Mouse (Mus musculus) embryonic fibroblast, embryonic 13.5 days (primary cell): Measurements from ENCODE around the gene Clip4. TPM values are rescaled to one million over a fixed set of nuclear protein-coding genes. Genes with fewer than 3 reads are reported as not detected.
A peak's percentile ranks its signal among the peaks of the same experiment; 100 is the strongest.

Source experiments
- H3K27ac ChIP-seq: 2 replicates; pipeline ENCODE4 v1.5.1; 2012; ENCODE audit warnings: low read length, control low read depth, inconsistent platforms; ENCODE audit not compliant: insufficient read depth
- H3K4me1 ChIP-seq: 2 replicates; pipeline ENCODE4 v1.6.1; 2011; ENCODE audit warnings: low read length; ENCODE audit not compliant: control insufficient read depth, insufficient read depth
- H3K4me3 ChIP-seq: 2 replicates; pipeline ENCODE4 v1.5.1; 2011; ENCODE audit warnings: mild to moderate bottlenecking, control low read depth, low read length; ENCODE audit not compliant: insufficient read depth
- CTCF ChIP-seq: IDR thresholded peaks from 2 replicates; pipeline ENCODE4 v1.5.1; 2011; ENCODE audit warnings: mild to moderate bottlenecking, control low read depth, low read length, moderate library complexity, borderline replicate concordance; ENCODE audit not compliant: insufficient read depth
- POLR2A ChIP-seq: IDR thresholded peaks from 2 replicates; pipeline ENCODE4 v1.6.1; 2011; ENCODE audit warnings: low read depth, mild to moderate bottlenecking, control low read depth, low read length, moderate library complexity
- polyA plus RNA-seq: library from polyadenylated mRNA; stranded (reverse); fragments of >200 nt; gene quantifications from 2 replicates; pipeline ENCODE4 v1.2.4, GENCODE M21; 2011; ENCODE audit warnings: low read depth; ENCODE audit not compliant: missing spikeins, insufficient read length

Clip4 gene
- polyA plus RNA-seq, 1 experiment, result 25.8 TPM

- H3K4me3 ChIP-seq, result peak overlapping the region; percentile 3; the same call in 1 of the 2 replicates
- H3K4me1 ChIP-seq, result peaks cover 2% of the 10 kb centered on the region; the same call in 1 of the 2 replicates
- TF ChIP-seq CTCF (no peak), POLR2A (no peak)
- H3K27ac ChIP-seq, result no peak overlapping the region
Observed at GRCm38 (mm10) chr17:71869372-71870231, 101.3 kb downstream of the Clip4 start.

- TF ChIP-seq CTCF (no peak), POLR2A (no peak)
- H3K4me3 ChIP-seq, result no peak overlapping the region
- no peak overlapping the region for H3K27ac ChIP-seq
- H3K4me1 ChIP-seq, result peaks cover 2% of the 10 kb centered on the region; the same call in 1 of the 2 replicates
Observed at GRCm38 (mm10) chr17:71870232-71870621, 102.0 kb downstream of the Clip4 start.

- TF ChIP-seq CTCF (no peak), POLR2A (no peak)
- no peak overlapping the region for H3K4me3 ChIP-seq
Observed at GRCm38 (mm10) chr17:71870641-71871040, 102.4 kb downstream of the Clip4 start.

GRCm38 (mm10) chr17:71871981-71872380, 103.7 kb downstream of the Clip4 start:
- H3K4me1 ChIP-seq, result peaks cover 2% of the 10 kb centered on the region; the same call in 1 of the 2 replicates
- TF ChIP-seq CTCF (no peak), POLR2A (no peak)
- no peak overlapping the region for H3K27ac ChIP-seq
- H3K4me3 ChIP-seq, result no peak overlapping the region

More at GRCm38 (mm10) chr17:71870641-71871040, 102.4 kb downstream of the Clip4 start:
- peaks cover 2% of the 10 kb centered on the region; the same call in 1 of the 2 replicates for H3K4me1 ChIP-seq
- H3K27ac ChIP-seq, result no peak overlapping the region

GRCm38 (mm10) chr17:71872976-71873375, 104.7 kb downstream of the Clip4 start:
- no peak for TF ChIP-seq POLR2A
- peak; percentile 37; the same call in 1 of the 2 replicates for TF ChIP-seq CTCF
- Histone ChIP-seq H3K4me3 (no peak overlapping the region), H3K27ac (no peak overlapping the region), H3K4me1 (peaks cover 2% of the 10 kb centered on the region; the same call in 1 of the 2 replicates)

- Histone ChIP-seq H3K4me3 (no peak overlapping the region), H3K4me1 (no peaks in the 10 kb centered on the region), H3K27ac (no peak overlapping the region)
- TF ChIP-seq POLR2A, result no peak
- peak; percentile 67 for TF ChIP-seq CTCF
Observed at GRCm38 (mm10) chr17:71874077-71874476, 105.8 kb downstream of the Clip4 start.

GRCm38 (mm10) chr17:71874795-71875194, 106.5 kb downstream of the Clip4 start:
- no peak overlapping the region for H3K4me3 ChIP-seq
- H3K27ac ChIP-seq, result no peak overlapping the region
- TF ChIP-seq POLR2A (no peak), CTCF (no peak)
- H3K4me1 ChIP-seq, result no peaks in the 10 kb centered on the region

GRCm38 (mm10) chr17:71875492-71875891, 107.2 kb downstream of the Clip4 start:
- Histone ChIP-seq H3K4me3 (no peak overlapping the region), H3K4me1 (no peaks in the 10 kb centered on the region), H3K27ac (no peak overlapping the region)
- TF ChIP-seq POLR2A (no peak), CTCF (no peak)

- H3K4me1 ChIP-seq, result no peaks in the 10 kb centered on the region
- H3K4me3 ChIP-seq, result no peak overlapping the region
- H3K27ac ChIP-seq, result no peak overlapping the region
- no peak for TF ChIP-seq CTCF
Observed at GRCm38 (mm10) chr17:71881369-71881768, 113.1 kb downstream of the Clip4 start.

GRCm38 (mm10) chr17:71909107-71909506, 140.8 kb downstream of the Clip4 start:
- Histone ChIP-seq H3K27ac (no peak overlapping the region), H3K4me1 (no peaks in the 10 kb centered on the region), H3K4me3 (no peak overlapping the region)
- TF ChIP-seq CTCF, result peak; percentile 57; the same call in 1 of the 2 replicates
- no peak for TF ChIP-seq POLR2A
